ENCODE assay signal across 30 mouse cellular contexts in the genomic region with DNA sequence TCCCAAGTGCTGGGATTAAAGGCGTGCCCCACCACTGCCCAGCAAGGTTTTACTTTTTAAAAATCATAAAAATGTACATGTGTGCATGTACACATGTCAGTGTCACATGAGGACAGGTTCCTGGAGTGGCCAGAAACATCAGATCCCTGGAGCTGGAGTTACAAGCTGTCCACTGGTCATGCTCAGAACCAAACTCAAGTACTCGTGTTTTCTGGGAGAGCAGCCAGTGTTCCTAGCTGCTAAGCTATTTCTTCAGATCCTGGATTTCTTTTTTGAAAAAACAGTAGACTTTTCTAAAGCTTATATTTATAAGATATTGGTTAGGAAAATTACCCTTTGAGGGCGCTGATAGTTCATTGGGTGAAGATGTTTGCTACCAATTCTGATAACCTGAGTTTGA.
"Had no signal": no experiment of that assay in that cellular context is flagged by ENCODE, and none has a peak within 500 bp of the region (broad histone marks: within the 10 kb centered on the region; RNA-seq: fewer than 3 reads in every experiment).

No protein-coding gene starts in this region.

- H3K27ac ChIP-seq: left cerebral cortex, adult 2 months; limb, embryonic 10.5 days; limb, embryonic 12.5 days; limb, embryonic 13.5 days; limb, embryonic 15.5 days; liver, embryonic 12.5 days; liver, embryonic 13.5 days; liver, embryonic 14.5 days; liver, embryonic 15.5 days; lung, embryonic 15.5 days; macrophage; midbrain, embryonic 10.5 days; midbrain, embryonic 12.5 days; midbrain, embryonic 13.5 days; midbrain, embryonic 15.5 days; neural tube, embryonic 12.5 days; neural tube, embryonic 13.5 days had no signal

- H3K4me2 ChIP-seq: limb, embryonic 13.5 days; limb, embryonic 15.5 days; lung, embryonic 14.5 days; lung, embryonic 15.5 days; midbrain, embryonic 12.5 days; midbrain, embryonic 13.5 days; midbrain, embryonic 15.5 days; neural tube, embryonic 12.5 days had no signal

- H3K27me3 ChIP-seq: limb, embryonic 12.5 days; limb, embryonic 13.5 days; limb, embryonic 15.5 days; liver, embryonic 12.5 days; liver, embryonic 13.5 days; liver, embryonic 15.5 days; megakaryocyte, embryonic 14.5 days; midbrain, embryonic 12.5 days; midbrain, embryonic 13.5 days; midbrain, embryonic 15.5 days; neural tube, embryonic 12.5 days; neural tube, embryonic 13.5 days had no signal

- H3K9ac ChIP-seq: limb, embryonic 12.5 days; limb, embryonic 13.5 days; limb, embryonic 15.5 days; liver, embryonic 12.5 days; liver, embryonic 14.5 days; liver, embryonic 15.5 days; lung, embryonic 14.5 days; lung, embryonic 15.5 days; midbrain, embryonic 12.5 days; midbrain, embryonic 13.5 days; midbrain, embryonic 15.5 days; neural tube, embryonic 12.5 days; neural tube, embryonic 13.5 days had no signal

- DNase-seq: left cerebral cortex, postnatal 4 days; liver, embryonic 13.5 days; lung, adult 18-20 months; lung, adult 2 months; lung, embryonic 14.5 days; lung, postnatal 10 days; lung, postnatal 14 days; lung, postnatal 36 days; lung, postnatal 4 days; midbrain, embryonic 14.5 days had no signal

- H3K36me3 ChIP-seq: limb, embryonic 10.5 days; limb, embryonic 12.5 days; liver, embryonic 12.5 days; liver, embryonic 13.5 days; liver, embryonic 15.5 days; lung, embryonic 15.5 days; midbrain, embryonic 10.5 days; midbrain, embryonic 12.5 days; midbrain, embryonic 13.5 days; midbrain, embryonic 15.5 days; neural tube, embryonic 12.5 days; neural tube, embryonic 13.5 days had no signal

- ATAC-seq: liver, embryonic 12.5 days; lung, postnatal 0 days; midbrain, embryonic 13.5 days; midbrain, embryonic 15.5 days; midbrain, embryonic 16.5 days had no signal

- H3K4me3 ChIP-seq: left cerebral cortex, adult 2 months; limb, embryonic 10.5 days; limb, embryonic 12.5 days; limb, embryonic 15.5 days; liver, embryonic 12.5 days; liver, embryonic 15.5 days; lung, embryonic 15.5 days; megakaryocyte, embryonic 14.5 days; midbrain, embryonic 10.5 days; midbrain, embryonic 12.5 days; midbrain, embryonic 13.5 days; midbrain, embryonic 15.5 days; myocyte; neural tube, embryonic 12.5 days; neural tube, embryonic 13.5 days had no signal

- H3K9me3 ChIP-seq: limb, embryonic 10.5 days; limb, embryonic 12.5 days; limb, embryonic 13.5 days; limb, embryonic 15.5 days; liver, embryonic 12.5 days; liver, embryonic 13.5 days; liver, embryonic 15.5 days; lung, embryonic 15.5 days; megakaryocyte, embryonic 14.5 days; midbrain, embryonic 10.5 days; midbrain, embryonic 12.5 days; midbrain, embryonic 13.5 days; midbrain, embryonic 15.5 days; neural tube, embryonic 12.5 days; neural tube, embryonic 13.5 days had no signal
